Mouse (Mus musculus) liver (tissue): ENCODE measurements around the gene Os9.

Source experiments
- DNase-seq: peaks from one replicate; pipeline ENCODE4 v3.0.0-alpha.2; 2020; ENCODE audit warnings: mixed read lengths

The Os9 gene

GRCm38 (mm10) chr10:127111001-127111887, 9.7 kb downstream of the Os9 start:
- no peak for DNase-seq

GRCm38 (mm10) chr10:127108262-127108583, 12.7 kb downstream of the Os9 start:
- no peak for DNase-seq

- DNase-seq, result peak; percentile 39
Measured at GRCm38 (mm10) chr10:127107563-127108261, 13.2 kb downstream of the Os9 start.

GRCm38 (mm10) chr10:127103631-127104030, 17.3 kb downstream of the Os9 start:
- DNase-seq, result no peak

- no peak for DNase-seq
Measured at GRCm38 (mm10) chr10:127101151-127101550, 19.8 kb downstream of the Os9 start.

GRCm38 (mm10) chr10:127100414-127100813, 20.5 kb downstream of the Os9 start:
- DNase-seq, result peak; percentile 26

GRCm38 (mm10) chr10:127099868-127100267, 21.1 kb downstream of the Os9 start:
- no peak for DNase-seq

- no peak for DNase-seq
Measured at GRCm38 (mm10) chr10:127099191-127099590, 21.7 kb downstream of the Os9 start.

GRCm38 (mm10) chr10:127098514-127098913, 22.4 kb downstream of the Os9 start:
- no peak for DNase-seq

- DNase-seq, result no peak
Measured at GRCm38 (mm10) chr10:127094382-127094802, 26.5 kb downstream of the Os9 start.

GRCm38 (mm10) chr10:127092742-127093141, 28.2 kb downstream of the Os9 start:
- DNase-seq, result no peak

- DNase-seq, result peak; percentile 59
Measured at GRCm38 (mm10) chr10:127091507-127092396, 29.2 kb downstream of the Os9 start.

GRCm38 (mm10) chr10:127090560-127091411, 30.1 kb downstream of the Os9 start:
- DNase-seq, result no peak

- no peak for DNase-seq
Measured at GRCm38 (mm10) chr10:127085633-127086032, 35.3 kb downstream of the Os9 start.

- no peak for DNase-seq
Measured at GRCm38 (mm10) chr10:127085052-127085451, 35.9 kb downstream of the Os9 start.

GRCm38 (mm10) chr10:127083915-127084306, 37.0 kb downstream of the Os9 start:
- no peak for DNase-seq

GRCm38 (mm10) chr10:127083292-127083914, 37.5 kb downstream of the Os9 start:
- DNase-seq, result no peak

- no peak for DNase-seq
Measured at GRCm38 (mm10) chr10:127081996-127082620, 38.8 kb downstream of the Os9 start.

- no peak for DNase-seq
Measured at GRCm38 (mm10) chr10:127080901-127081780, 39.8 kb downstream of the Os9 start.
